Mouse (Mus musculus) liver, postnatal 0 days (tissue): ENCODE results near the gene Cald1. TPM values are rescaled to one million over a fixed set of nuclear protein-coding genes. Genes with fewer than 3 reads are reported as not detected.

Experiments
- ATAC-seq: fragments of 200-750 bp; cut with Nextera tagmentation; 2 replicates; pipeline ENCODE4 v1.8.0; 2017; ENCODE audit warnings: mild to moderate bottlenecking, moderate library complexity
- DNase-seq: peaks from one replicate; pipeline ENCODE4 v3.0.0-alpha.2; 2016
- H3K27ac ChIP-seq: fragments of 300-500 bp; sonication (generic); 2 replicates; pipeline ENCODE4 v1.5.1; 2014; ENCODE audit warnings: antibody characterized with exemption, moderate library complexity, mild to moderate bottlenecking, low read depth
- H3K27me3 ChIP-seq: fragments of 300-500 bp; sonication (generic); 2 replicates; pipeline ENCODE4 v1.6.1; 2014; ENCODE audit warnings: low read length, control low read depth, mixed read lengths; ENCODE audit not compliant: insufficient read depth
- H3K36me3 ChIP-seq: fragments of 300-500 bp; sonication (generic); replicated peaks from 2 replicates; pipeline ENCODE4 v1.6.1; 2014; ENCODE audit warnings: mild to moderate bottlenecking, control low read depth, low read length, moderate library complexity, mixed read lengths; ENCODE audit not compliant: insufficient read depth
- H3K4me1 ChIP-seq: fragments of 300-500 bp; sonication (generic); 2 replicates; pipeline ENCODE4 v1.6.1; 2014; ENCODE audit warnings: antibody characterized with exemption, mild to moderate bottlenecking, control low read depth; ENCODE audit not compliant: insufficient read depth
- H3K4me2 ChIP-seq: fragments of 300-500 bp; sonication (generic); 2 replicates; pipeline ENCODE4 v1.6.1; 2014; ENCODE audit warnings: low read depth, mild to moderate bottlenecking, low read length, moderate library complexity, mixed read lengths
- H3K4me3 ChIP-seq: fragments of 300-500 bp; sonication (generic); 2 replicates; pipeline ENCODE4 v1.5.1; 2014; ENCODE audit warnings: low read depth, low read length
- H3K9ac ChIP-seq: fragments of 300-500 bp; sonication (generic); replicated peaks from 2 replicates; pipeline ENCODE4 v1.6.1; 2014; ENCODE audit warnings: mild to moderate bottlenecking, moderate library complexity
- H3K9me3 ChIP-seq: fragments of 300-500 bp; sonication (generic); 2 replicates; pipeline ENCODE4 v1.6.1; 2016; ENCODE audit warnings: mild to moderate bottlenecking, control low read depth, low read length, mixed read lengths
- CTCF ChIP-seq: sonication (generic); IDR thresholded peaks from 2 replicates; pipeline ENCODE4 v1.5.1; 2016; ENCODE audit warnings: antibody characterized with exemption, low read depth
- EP300 ChIP-seq: IDR thresholded peaks from 2 replicates; pipeline ENCODE4 v1.6.1; 2016; ENCODE audit warnings: antibody characterized with exemption, low read depth, mild to moderate bottlenecking
- WGBS: fragments of 180-500 bp; shearing (Covaris S2); extraction: QIAGEN DNeasy Blood & Tissue Kit; methylation state at CpG from one replicate; pipeline ENCODE4 v1.1.7; 2014; ENCODE audit not compliant: insufficient replicate concordance; 5-methylcytosine and 5-hydroxymethylcytosine counted together
- polyA plus RNA-seq: library from polyadenylated mRNA; unstranded; fragments of >200 nt; fragmentation: Nextera tagmentation; extraction: Ambion mirVana; gene quantifications from 2 replicates; pipeline ENCODE4 v1.2.1, GENCODE M21; 2015

Cald1 gene
- polyA plus RNA-seq, 1 experiment from 2014 or later: 131 TPM

DNA sequence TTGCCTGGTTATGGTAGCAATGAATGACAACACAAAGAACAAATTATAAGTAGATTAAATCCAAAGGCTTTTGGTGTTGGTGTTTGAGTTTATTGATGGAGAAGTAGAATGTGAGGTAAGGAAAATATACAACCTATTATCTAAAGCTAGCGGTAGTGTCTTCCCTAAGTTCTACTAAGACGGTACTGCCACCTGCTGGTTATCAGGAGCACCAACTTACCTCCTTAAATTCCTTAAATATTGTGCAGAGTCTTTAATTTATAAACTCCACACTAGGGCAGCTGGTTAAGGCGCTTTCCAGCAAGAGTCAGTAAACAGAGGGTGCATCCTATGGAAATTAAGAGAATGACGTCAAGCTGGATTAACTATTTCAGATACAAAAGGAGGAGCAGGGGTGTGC is 161.7 kb downstream of the Cald1 start:
- Histone ChIP-seq H3K4me2 (no peak overlapping the region), H3K4me1 (no peaks in the 10 kb centered on the region), H3K27me3 (no peaks in the 10 kb centered on the region), H3K9ac (no peak overlapping the region), H3K4me3 (no peak overlapping the region), H3K9me3 (no peaks in the 10 kb centered on the region), H3K36me3 (peaks cover 29% of the 10 kb centered on the region), H3K27ac (no peak overlapping the region)
- TF ChIP-seq CTCF (peak; percentile 71), EP300 (no peak)
- ATAC-seq (no peak), DNase-seq (no peak)
- 36% methylated on average over 4 of the region's 4 CpGs for WGBS

DNA sequence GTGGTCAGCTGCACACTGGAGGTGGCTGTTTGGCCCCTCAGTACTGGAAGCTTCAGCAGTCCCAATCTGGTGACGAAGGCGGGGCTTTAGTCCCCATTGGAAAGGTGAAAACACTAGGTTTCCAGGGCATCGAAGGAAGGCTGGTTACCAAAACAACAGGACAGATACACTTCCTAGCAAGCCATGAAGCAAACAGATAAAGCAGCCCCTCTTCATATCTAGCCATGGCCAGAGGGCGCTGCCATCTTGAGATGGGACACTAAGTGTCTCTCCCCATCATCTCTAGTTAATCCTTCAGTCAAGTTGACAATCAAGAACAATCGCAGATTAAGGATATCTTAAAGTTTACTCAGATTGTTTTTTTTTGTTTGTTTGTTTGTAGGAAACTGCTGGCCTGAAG is 167.4 kb downstream of the Cald1 start:
- peaks cover 31% of the 10 kb centered on the region for H3K36me3 ChIP-seq

DNA sequence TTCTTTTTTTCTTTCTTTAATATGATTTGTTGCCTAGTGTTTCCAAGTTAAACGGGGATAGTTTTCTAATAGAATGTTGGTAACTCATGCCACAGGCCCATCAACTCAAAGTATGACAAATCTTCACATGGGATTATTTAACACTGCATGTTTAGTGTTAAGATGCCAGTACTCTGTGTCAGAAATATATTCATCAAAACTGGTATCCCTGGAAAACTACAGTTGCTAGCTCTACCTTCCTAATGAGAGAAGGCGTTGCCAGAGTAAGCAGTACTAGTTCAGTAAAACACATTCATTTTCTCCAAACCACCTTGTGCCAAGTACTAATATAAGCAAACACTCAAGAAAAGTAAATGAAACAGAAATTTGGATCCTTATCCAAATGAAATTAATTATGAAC is 171.7 kb downstream of the Cald1 start:
- TF ChIP-seq EP300 (no peak), CTCF (no peak)
- Histone ChIP-seq H3K9ac (no peak overlapping the region), H3K36me3 (peaks cover 27% of the 10 kb centered on the region), H3K4me1 (no peaks in the 10 kb centered on the region), H3K9me3 (no peaks in the 10 kb centered on the region), H3K27me3 (no peaks in the 10 kb centered on the region), H3K4me3 (no peak overlapping the region), H3K4me2 (no peak overlapping the region), H3K27ac (no peak overlapping the region)
- DNase-seq (no peak), ATAC-seq (no peak)
- 85% methylated on average over 2 of the region's 2 CpGs for WGBS

More for the DNA sequence above, 167.4 kb downstream of the Cald1 start:
- Histone ChIP-seq H3K9ac (no peak overlapping the region), H3K9me3 (no peaks in the 10 kb centered on the region), H3K4me2 (no peak overlapping the region), H3K27ac (no peak overlapping the region), H3K27me3 (no peaks in the 10 kb centered on the region), H3K4me3 (no peak overlapping the region), H3K4me1 (no peaks in the 10 kb centered on the region)
- DNase-seq (no peak), ATAC-seq (no peak)
- WGBS: 64% methylated on average over 5 of the region's 5 CpGs
- TF ChIP-seq EP300: no peak
- no peak for TF ChIP-seq CTCF

DNA sequence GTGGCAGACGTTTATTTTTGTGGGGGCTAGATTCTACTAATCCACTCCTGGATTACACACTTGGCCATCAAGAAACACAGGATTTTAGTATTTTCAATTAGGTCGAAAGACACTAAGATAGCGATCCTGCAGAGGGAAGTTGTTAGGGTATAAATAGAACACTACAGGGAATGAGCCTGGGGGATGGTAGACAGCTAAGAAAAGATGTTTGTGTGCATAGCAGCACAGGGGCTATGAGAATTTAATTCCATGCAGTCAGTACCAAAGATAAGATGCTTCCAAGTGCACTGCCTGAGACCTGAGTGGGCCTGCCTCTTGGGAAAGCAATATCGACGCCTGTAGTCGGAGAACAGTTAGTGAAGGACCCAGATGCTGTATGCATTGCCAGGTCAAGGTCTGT is 172.2 kb downstream of the Cald1 start:
- H3K9me3 ChIP-seq: no peaks in the 10 kb centered on the region
- peaks cover 24% of the 10 kb centered on the region for H3K36me3 ChIP-seq
- H3K27me3 ChIP-seq: no peaks in the 10 kb centered on the region
- H3K4me3 ChIP-seq: no peak overlapping the region
- WGBS: 67% methylated on average over 6 of the region's 6 CpGs
- no peaks in the 10 kb centered on the region for H3K4me1 ChIP-seq
- H3K4me2 ChIP-seq: no peak overlapping the region
- no peak overlapping the region for H3K9ac ChIP-seq
- ATAC-seq: no peak
- no peak for TF ChIP-seq EP300
- TF ChIP-seq CTCF: no peak
- no peak overlapping the region for H3K27ac ChIP-seq
- no peak for DNase-seq

DNA sequence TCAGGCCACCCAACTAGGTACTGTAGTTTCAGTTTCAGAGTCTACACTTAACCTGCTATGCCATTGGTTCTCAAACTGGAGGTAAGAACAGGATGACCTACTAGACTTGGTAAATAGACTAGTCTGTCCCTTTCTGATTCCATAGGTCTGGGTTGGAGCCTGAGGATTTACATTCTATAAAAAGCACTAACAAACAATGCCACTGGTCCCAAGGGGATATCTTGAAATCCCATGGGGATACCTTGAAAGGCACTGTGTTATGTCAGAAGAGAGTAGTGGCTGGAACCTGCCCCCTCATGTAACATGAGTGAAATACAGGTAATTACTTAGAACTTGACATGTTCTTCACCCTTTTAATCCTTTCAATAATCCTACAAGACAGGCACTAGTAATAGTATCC is 178.1 kb downstream of the Cald1 start:
- Histone ChIP-seq H3K4me2 (no peak overlapping the region), H3K4me3 (no peak overlapping the region), H3K9me3 (no peaks in the 10 kb centered on the region), H3K27ac (no peak overlapping the region), H3K9ac (no peak overlapping the region), H3K36me3 (peaks cover 6% of the 10 kb centered on the region; the same call in 1 of the 2 replicates), H3K27me3 (no peaks in the 10 kb centered on the region), H3K4me1 (peaks cover 3% of the 10 kb centered on the region; the same call in 1 of the 2 replicates)
- ATAC-seq (no peak), DNase-seq (no peak)
- TF ChIP-seq EP300 (no peak), CTCF (no peak)

DNA sequence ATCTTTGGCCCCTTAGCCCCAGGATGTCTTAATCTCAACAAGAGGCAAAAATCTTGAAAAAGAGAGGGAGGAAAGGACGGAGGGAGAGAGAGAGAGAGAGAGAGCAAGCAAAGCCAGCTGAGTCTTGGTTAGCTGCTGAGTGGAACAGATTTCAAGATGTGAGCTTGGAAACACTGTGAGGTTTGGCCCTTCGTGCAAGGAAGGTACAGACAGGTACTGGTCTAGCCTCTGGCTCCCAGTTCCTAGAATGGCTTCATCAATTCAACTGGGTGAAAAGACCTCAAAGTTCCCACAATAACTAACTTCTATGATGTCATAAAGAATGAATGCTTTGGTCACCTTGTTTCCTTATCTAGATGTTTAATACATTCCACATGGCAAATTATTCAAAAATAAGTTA is 178.8 kb downstream of the Cald1 start:
- 65% methylated on average over 2 of the region's 2 CpGs for WGBS
- H3K4me2 ChIP-seq: no peak overlapping the region
- no peaks in the 10 kb centered on the region for H3K27me3 ChIP-seq
- no peak overlapping the region for H3K9ac ChIP-seq
- no peaks in the 10 kb centered on the region for H3K9me3 ChIP-seq
- peaks cover 2% of the 10 kb centered on the region; the same call in 1 of the 2 replicates for H3K36me3 ChIP-seq
- no peak overlapping the region for H3K4me3 ChIP-seq
- TF ChIP-seq EP300: no peak
- TF ChIP-seq CTCF: no peak
- no peak overlapping the region for H3K27ac ChIP-seq
- peaks cover 3% of the 10 kb centered on the region; the same call in 1 of the 2 replicates for H3K4me1 ChIP-seq
- no peak for ATAC-seq
- no peak for DNase-seq
